Mouse (Mus musculus): ENCODE measurements around the gene Srrm1.
"Not testable (repeated sequence)": the region's sequence is repeated elsewhere in the genome, so short reads cannot be mapped to it uniquely, and the experiment has no call there.

Gene Srrm1

DNA sequence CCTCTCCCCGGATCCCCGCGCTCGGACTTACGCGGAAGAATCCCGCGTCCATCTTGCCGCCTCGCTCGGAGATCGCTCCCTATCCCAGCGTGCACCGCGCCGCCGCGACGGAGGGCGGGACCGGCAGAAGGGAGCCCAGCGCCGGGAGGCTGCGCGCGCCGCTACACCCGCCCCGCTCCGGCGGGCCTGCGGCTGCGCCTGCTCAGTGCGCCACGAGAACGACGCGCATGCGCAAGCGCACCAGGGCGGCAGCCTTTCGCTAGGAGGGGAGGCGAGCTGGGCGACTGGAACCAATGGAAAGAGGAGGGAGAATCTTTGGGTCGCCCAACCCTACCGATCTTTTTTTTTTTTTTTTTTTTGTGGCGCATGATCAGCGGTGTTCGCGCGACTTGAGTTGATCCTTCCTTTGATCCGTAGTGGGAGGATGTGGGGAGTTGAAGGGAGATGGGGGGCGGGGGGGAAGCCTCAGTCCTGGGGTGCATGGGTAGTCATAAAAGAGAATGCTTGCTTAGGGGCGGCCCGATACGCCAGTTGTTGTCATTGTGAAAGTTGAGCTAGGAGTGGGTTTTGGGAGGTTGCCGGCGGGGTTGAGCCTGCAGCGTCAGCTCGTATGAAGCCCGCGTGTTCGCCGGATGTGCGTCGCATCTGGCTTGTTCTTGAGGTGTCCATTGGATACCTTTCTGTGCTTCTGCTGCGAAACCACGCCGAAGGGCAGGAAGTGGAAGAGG, at the start of gene Srrm1:
Gene Srrm1, minus strand, starts transcription at position 256 of the 728 bp plus-strand sequence.
- DNase-seq (ENCODE audit: low read depth, low spot score): peak; percentile 99

- DNase-seq (ENCODE audit: low read depth, low spot score): no peak
Observed at GRCm38 (mm10) chr4:135401881-135402280, 48.8 kb upstream of the Srrm1 start.

GRCm38 (mm10) chr4:135397991-135398390, 44.9 kb upstream of the Srrm1 start, which contains the start of gene Ncmap:
Ncmap (minus strand) TSS chr4:135398227.
- no peak for DNase-seq (ENCODE audit: low read depth, low spot score)

DNA sequence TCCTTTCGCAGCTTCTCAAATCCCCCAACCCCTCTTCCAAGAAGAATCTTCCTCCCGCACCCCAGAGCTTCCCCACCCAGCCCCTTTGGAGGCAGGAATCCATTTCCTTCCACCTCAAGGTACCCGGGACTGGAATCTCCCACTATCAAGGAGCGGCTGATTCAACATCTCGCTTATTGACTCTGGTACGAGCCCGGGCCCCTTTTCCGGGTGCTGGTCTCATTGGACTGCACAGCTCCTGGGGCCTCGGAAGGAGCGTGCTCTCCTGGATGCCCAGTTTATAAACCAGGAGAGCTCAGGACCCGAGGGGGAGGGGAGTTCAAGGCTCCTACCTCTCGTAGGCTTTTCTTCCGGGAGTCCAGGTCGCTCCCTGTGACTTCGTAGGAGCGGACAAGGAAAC, 44.4 kb upstream of the Srrm1 start:
- DNase-seq (ENCODE audit: low read depth, low spot score): no peak

DNA sequence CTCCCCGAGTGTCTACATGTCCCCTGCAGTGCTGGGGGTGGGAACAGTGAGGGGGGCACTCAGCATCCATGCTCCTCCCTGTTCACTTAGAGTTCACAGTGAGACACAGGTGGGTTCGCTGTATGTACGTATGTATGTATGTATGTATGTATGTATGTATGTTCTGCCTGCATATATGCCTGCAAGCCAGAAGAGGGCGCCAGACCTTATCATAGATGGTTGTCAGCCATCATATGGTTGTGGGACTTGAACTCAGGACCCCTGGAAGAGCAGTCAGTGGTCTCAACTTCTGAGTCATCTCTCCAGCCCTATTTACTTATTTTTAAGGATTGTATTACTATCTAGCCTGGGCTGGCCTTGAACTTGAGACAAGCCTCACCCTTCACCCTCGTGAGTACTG, 43.2 kb upstream of the Srrm1 start:
- DNase-seq (ENCODE audit: low read depth, low spot score): no peak

DNA sequence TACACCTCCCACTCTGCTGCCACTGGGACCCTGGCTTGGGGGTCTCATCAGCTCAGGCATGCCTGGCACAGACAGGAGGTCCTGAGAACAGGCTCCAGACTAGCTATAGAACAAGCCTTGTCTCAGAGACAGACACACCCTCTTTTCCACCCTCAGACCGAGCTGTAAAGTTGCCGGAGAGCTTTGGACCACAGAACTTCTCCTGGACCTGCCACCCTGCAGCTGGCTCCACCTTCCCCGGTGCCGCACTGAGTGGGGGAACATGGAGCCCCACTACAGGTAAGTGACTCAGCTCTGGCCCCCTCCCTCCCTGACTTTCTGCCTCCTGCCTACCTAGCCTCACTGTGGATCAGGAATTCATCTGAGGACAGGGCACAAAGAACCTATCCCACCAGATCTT, 42.3 kb upstream of the Srrm1 start:
- DNase-seq (ENCODE audit: low read depth, low spot score): no peak

DNA sequence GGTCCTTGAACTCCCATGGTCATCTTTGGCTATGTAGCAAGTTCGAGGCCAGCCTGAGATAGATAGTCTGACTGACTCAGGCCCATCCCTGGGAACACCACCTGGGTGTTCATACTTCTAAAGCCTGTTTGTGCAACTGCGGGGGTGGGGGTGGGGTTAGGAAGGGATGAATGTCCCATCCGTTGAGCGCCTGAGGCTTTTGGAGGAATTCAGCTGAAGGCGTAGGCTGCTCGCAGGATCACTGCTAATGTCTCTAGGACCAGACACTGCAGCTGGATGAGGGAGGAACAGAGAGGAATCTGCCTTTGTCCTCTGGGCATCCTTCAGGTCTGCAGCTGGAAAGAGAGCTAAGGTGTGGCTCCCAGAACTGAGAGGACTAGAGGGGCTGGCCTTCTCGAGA, 41.5 kb upstream of the Srrm1 start:
- DNase-seq (ENCODE audit: low read depth, low spot score): no peak

DNA sequence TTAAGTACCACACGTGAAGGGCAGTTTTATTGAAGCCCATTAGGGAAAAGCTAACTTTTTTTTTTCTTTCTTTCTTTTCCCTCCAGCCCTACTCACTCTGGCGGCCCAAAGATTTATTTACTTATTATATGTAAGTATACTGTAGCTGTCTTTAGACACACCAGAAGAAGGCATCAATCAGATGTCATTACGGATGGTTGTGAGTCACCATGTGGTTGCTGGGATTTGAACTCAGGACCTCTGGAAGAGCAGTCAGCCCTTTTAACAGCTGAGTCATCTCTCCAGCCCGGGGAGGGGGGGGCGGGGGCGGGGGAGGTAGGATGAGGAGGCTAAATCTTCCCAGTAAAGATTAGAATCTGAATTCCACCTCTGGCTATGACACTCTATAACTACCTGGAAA, 40.3 kb upstream of the Srrm1 start:
- DNase-seq (ENCODE audit: low read depth, low spot score): no peak

- DNase-seq (ENCODE audit: low read depth, low spot score): no peak
Observed at GRCm38 (mm10) chr4:135392801-135393200, 39.7 kb upstream of the Srrm1 start.

DNA sequence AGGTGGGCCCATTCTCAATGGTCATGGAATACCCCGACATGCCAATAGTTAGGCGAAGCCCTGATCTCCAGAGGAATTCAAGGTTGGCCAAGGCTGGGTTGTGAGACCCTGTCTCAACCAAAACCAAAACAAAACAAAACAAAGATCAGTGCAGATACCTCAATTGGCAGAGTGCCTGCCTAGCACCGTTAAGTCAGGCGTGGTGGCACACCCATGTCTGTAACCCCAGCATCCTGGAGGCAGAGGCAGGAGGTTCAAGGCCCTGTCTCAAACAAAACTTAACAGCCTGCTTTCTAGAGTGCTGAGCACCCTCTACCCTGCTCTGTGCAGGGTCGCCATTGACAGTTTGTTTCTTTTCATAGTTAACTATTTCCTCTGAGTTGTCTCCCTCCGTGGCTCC, 37.9 kb upstream of the Srrm1 start:
- no peak for DNase-seq (ENCODE audit: low read depth, low spot score)

GRCm38 (mm10) chr4:135385614-135386013, 32.5 kb upstream of the Srrm1 start:
- DNase-seq (ENCODE audit: low read depth, low spot score): no peak

- peak; percentile 55 for DNase-seq (ENCODE audit: low read depth, low spot score)
Observed at GRCm38 (mm10) chr4:135382316-135382715, 29.2 kb upstream of the Srrm1 start.

- DNase-seq (ENCODE audit: low read depth, low spot score): no peak
Observed at GRCm38 (mm10) chr4:135381355-135381754, 28.2 kb upstream of the Srrm1 start.

GRCm38 (mm10) chr4:135377241-135377640, 24.1 kb upstream of the Srrm1 start:
- no peak for DNase-seq (ENCODE audit: low read depth, low spot score)

GRCm38 (mm10) chr4:135375444-135375843, 22.3 kb upstream of the Srrm1 start:
- no peak for DNase-seq (ENCODE audit: low read depth, low spot score)

GRCm38 (mm10) chr4:135373299-135373698, 20.2 kb upstream of the Srrm1 start:
- DNase-seq (ENCODE audit: low read depth, low spot score): no peak

DNA sequence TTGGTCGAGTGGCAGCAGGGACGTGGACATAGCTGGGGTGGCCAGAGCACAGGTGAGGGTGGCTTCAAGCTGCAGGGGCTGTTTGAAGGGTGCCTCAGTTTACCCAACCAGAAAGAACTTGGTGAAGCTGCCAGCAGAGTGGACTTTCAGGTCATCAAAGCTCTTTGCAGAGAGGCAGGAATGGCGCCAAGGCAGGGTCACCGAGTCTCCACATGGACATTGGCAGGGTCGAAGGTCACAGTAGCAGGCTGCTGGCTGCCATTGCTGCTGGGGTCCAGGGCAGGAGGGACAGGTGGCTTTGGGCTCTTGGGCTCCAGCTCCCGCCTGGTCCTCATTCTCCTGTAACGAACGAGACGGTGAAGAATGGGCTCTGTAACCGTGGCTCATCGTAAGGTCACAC, 17.3 kb upstream of the Srrm1 start:
- no peak for DNase-seq (ENCODE audit: low read depth, low spot score)

GRCm38 (mm10) chr4:135362828-135363227, 9.7 kb upstream of the Srrm1 start:
- no peak for DNase-seq (ENCODE audit: low read depth, low spot score)

- no peak for DNase-seq (ENCODE audit: low read depth, low spot score)
Observed at GRCm38 (mm10) chr4:135361722-135362121, 8.6 kb upstream of the Srrm1 start.

GRCm38 (mm10) chr4:135358736-135359135, 5.6 kb upstream of the Srrm1 start:
- peak; percentile 36 for DNase-seq (ENCODE audit: low read depth, low spot score)

- DNase-seq (ENCODE audit: low read depth, low spot score): no peak
Observed at GRCm38 (mm10) chr4:135357221-135357920, 4.2 kb upstream of the Srrm1 start.

- DNase-seq (ENCODE audit: low read depth, low spot score): no peak
Observed at GRCm38 (mm10) chr4:135355886-135356550, 2.9 kb upstream of the Srrm1 start.

- not testable (repeated sequence) for DNase-seq (ENCODE audit: low read depth, low spot score)
Observed at GRCm38 (mm10) chr4:135354751-135355150, 1.6 kb upstream of the Srrm1 start.
